In genomic region chr19:10502571-10502970, GRCm38 (mm10) we compare ENCODE assay signal across 7 mouse cellular contexts. TPM values are rescaled to one million over a fixed set of nuclear protein-coding genes. Genes with fewer than 3 reads are reported as not detected.
A peak's percentile ranks its signal among the peaks of the same experiment; 100 is the strongest.
DNase-seq lines count a peak whose midpoint lies in the region; ATAC-seq lines count a peak whose summit lies in the region.

No protein-coding gene starts in this region.

- no peak overlapping the region for H3K9ac ChIP-seq in midbrain, embryonic 11.5 days (ENCODE audit: low read length)
- no peak overlapping the region for H3K9ac ChIP-seq in stomach, embryonic 15.5 days

- WGBS in midbrain, embryonic 11.5 days: 3% methylated on average over 4 of the region's 4 CpGs
- 3% methylated on average over 4 of the region's 4 CpGs for WGBS in stomach, embryonic 15.5 days

- ATAC-seq in erythroblast, adult 5-6 weeks (replicated peaks; ENCODE audit: low FRiP score, poor library complexity, severe bottlenecking): peak; percentile 87
- ATAC-seq in midbrain, embryonic 11.5 days (ENCODE audit: low FRiP score): peak; percentile 78; the same call in 1 of the 2 replicates
- peak; percentile 53; the same call in 1 of the 2 replicates for ATAC-seq in stomach, embryonic 15.5 days (ENCODE audit: insufficient read depth, low FRiP score, low read depth)

- H3K9me3 ChIP-seq in midbrain, embryonic 11.5 days (ENCODE audit: control insufficient read depth, low read length): no peaks in the 10 kb centered on the region
- no peaks in the 10 kb centered on the region for H3K9me3 ChIP-seq in stomach, embryonic 15.5 days

- no peak overlapping the region for H3K4me3 ChIP-seq in midbrain, embryonic 11.5 days (ENCODE audit: low read depth, low read length)
- no peak overlapping the region for H3K4me3 ChIP-seq in stomach, embryonic 15.5 days (replicated peaks)

- peaks cover 6% of the 10 kb centered on the region for H3K36me3 ChIP-seq in midbrain, embryonic 11.5 days (ENCODE audit: control insufficient read depth, insufficient read depth, low read length)
- peaks cover 15% of the 10 kb centered on the region for H3K36me3 ChIP-seq in stomach, embryonic 15.5 days

- H3K4me2 ChIP-seq in midbrain, embryonic 11.5 days: no peak overlapping the region
- H3K4me2 ChIP-seq in stomach, embryonic 15.5 days: no peak overlapping the region

- no peaks in the 10 kb centered on the region for H3K4me1 ChIP-seq in midbrain, embryonic 11.5 days (ENCODE audit: control insufficient read depth, insufficient read depth, low read length)
- no peaks in the 10 kb centered on the region for H3K4me1 ChIP-seq in stomach, embryonic 15.5 days

- DNase-seq in right cerebral cortex, adult 18-20 months: peak; percentile 45
- no peak for DNase-seq in right cerebral cortex, postnatal 36 days (ENCODE audit: low spot score in 2 of 2)
- peak; percentile 75 for DNase-seq in ZHBTc4 (ENCODE audit: low read depth, low spot score)
- DNase-seq in kidney, postnatal 14 days: peak; percentile 18
- peak; percentile 97 for DNase-seq in midbrain, embryonic 11.5 days (ENCODE audit: low spot score, missing footprints)

- no peaks in the 10 kb centered on the region for H3K27me3 ChIP-seq in midbrain, embryonic 11.5 days (ENCODE audit: control insufficient read depth, insufficient read depth, low read length)
- H3K27me3 ChIP-seq in stomach, embryonic 15.5 days (replicated peaks): no peaks in the 10 kb centered on the region

- H3K27ac ChIP-seq in midbrain, embryonic 11.5 days (ENCODE audit: low read depth, low read length): no peak overlapping the region
- H3K27ac ChIP-seq in stomach, embryonic 15.5 days: no peak overlapping the region

RNA-seq across cellular contexts. Expression of gene Ppp1r32, which starts 19.8 kb away (rescaled TPM):
- not detected in 2 replicates for total RNA-seq in erythroblast, adult 5-6 weeks (2015; ENCODE audit: low replicate concordance)
- 0.94 TPM in 1 of 2 replicates, not detected in the other for total RNA-seq in erythroblast, adult 5-6 weeks (2017; ENCODE audit: low replicate concordance)
- polyA plus RNA-seq in midbrain, embryonic 11.5 days (2014; fragmentation: Nextera tagmentation; extraction: Ambion mirVana): 0.21 and 0.48 TPM in 2 replicates
- polyA plus RNA-seq in stomach, embryonic 15.5 days (2015; fragmentation: Nextera tagmentation; extraction: Ambion mirVana): 0.19 and 0.22 TPM in 2 replicates

RNA-seq across cellular contexts. Expression of gene Cpsf7, which starts 22.5 kb away (rescaled TPM):
- 18.4 and 27.1 TPM in 2 replicates for total RNA-seq in erythroblast, adult 5-6 weeks (2015; ENCODE audit: low replicate concordance)
- total RNA-seq in erythroblast, adult 5-6 weeks (2017; ENCODE audit: low replicate concordance): 20.4 and 20.8 TPM in 2 replicates
- 66.4 and 70.4 TPM in 2 replicates for polyA plus RNA-seq in midbrain, embryonic 11.5 days (2014; fragmentation: Nextera tagmentation; extraction: Ambion mirVana)
- polyA plus RNA-seq in stomach, embryonic 15.5 days (2015; fragmentation: Nextera tagmentation; extraction: Ambion mirVana): 30.8 and 37.7 TPM in 2 replicates

RNA-seq across cellular contexts. Expression of gene Sdhaf2, which starts 23.4 kb away (rescaled TPM):
- 21.5 and 35.4 TPM in 2 replicates for total RNA-seq in erythroblast, adult 5-6 weeks (2015; ENCODE audit: low replicate concordance)
- 20.1 and 34.9 TPM in 2 replicates for total RNA-seq in erythroblast, adult 5-6 weeks (2017; ENCODE audit: low replicate concordance)
- 59.3 and 63.3 TPM in 2 replicates for polyA plus RNA-seq in midbrain, embryonic 11.5 days (2014; fragmentation: Nextera tagmentation; extraction: Ambion mirVana)
- 52.4 and 55.3 TPM in 2 replicates for polyA plus RNA-seq in stomach, embryonic 15.5 days (2015; fragmentation: Nextera tagmentation; extraction: Ambion mirVana)

RNA-seq across cellular contexts. Expression of gene Lrrc10b, which starts 45.3 kb away (rescaled TPM):
- not detected in 2 replicates for total RNA-seq in erythroblast, adult 5-6 weeks (2015; ENCODE audit: low replicate concordance)
- total RNA-seq in erythroblast, adult 5-6 weeks (2017; ENCODE audit: low replicate concordance): not detected in 2 replicates
- 0.55 and 0.59 TPM in 2 replicates for polyA plus RNA-seq in midbrain, embryonic 11.5 days (2014; fragmentation: Nextera tagmentation; extraction: Ambion mirVana)
- 0.57 and 0.91 TPM in 2 replicates for polyA plus RNA-seq in stomach, embryonic 15.5 days (2015; fragmentation: Nextera tagmentation; extraction: Ambion mirVana)

RNA-seq across cellular contexts. Expression of gene Tmem216, which starts 53.5 kb away (rescaled TPM):
- 9.6 and 18.2 TPM in 2 replicates for total RNA-seq in erythroblast, adult 5-6 weeks (2015; ENCODE audit: low replicate concordance)
- 7.2 and 21.6 TPM in 2 replicates for total RNA-seq in erythroblast, adult 5-6 weeks (2017; ENCODE audit: low replicate concordance)
- 58.3 and 63.9 TPM in 2 replicates for polyA plus RNA-seq in midbrain, embryonic 11.5 days (2014; fragmentation: Nextera tagmentation; extraction: Ambion mirVana)
- 36.0 and 36.6 TPM in 2 replicates for polyA plus RNA-seq in stomach, embryonic 15.5 days (2015; fragmentation: Nextera tagmentation; extraction: Ambion mirVana)

Comparison
In these comparisons a context has a peak if more than half of its experiments do, and no peak if none do; other contexts are left out.
1. DNase-seq: peak in right cerebral cortex, adult 18-20 months (single experiment), ZHBTc4 (single experiment), kidney, postnatal 14 days (single experiment) and midbrain, embryonic 11.5 days (single experiment); none in right cerebral cortex, postnatal 36 days (0 of 2).
2. Peak in every context shown above with its lines, with median percentiles within 50 percentile points of each other: ATAC-seq.